19 mouse cellular contexts compared by ENCODE assay signal in genomic region chr13:35852851-35853575, GRCm38 (mm10).
"Had no signal": no experiment of that assay in that cellular context is flagged by ENCODE, and none has a peak within 500 bp of the region (broad histone marks: within the 10 kb centered on the region; RNA-seq: fewer than 3 reads in every experiment).

No protein-coding gene starts in this region.

- H3K27me3 ChIP-seq: liver, embryonic 13.5 days; megakaryocyte, embryonic 14.5 days; midbrain, embryonic 13.5 days; neural tube, embryonic 13.5 days; stomach, embryonic 15.5 days had no signal

- H3K27ac ChIP-seq: kidney, postnatal 0 days; layer of hippocampus, adult 2 months; liver, embryonic 13.5 days; macrophage; midbrain, embryonic 10.5 days; midbrain, embryonic 13.5 days; neural tube, embryonic 13.5 days; stomach, embryonic 15.5 days had no signal

- H3K4me3 ChIP-seq: layer of hippocampus, adult 2 months; liver, embryonic 13.5 days; midbrain, embryonic 10.5 days; midbrain, embryonic 13.5 days; myocyte; neural tube, embryonic 13.5 days; stomach, embryonic 15.5 days had no signal

- H3K9ac ChIP-seq: liver, embryonic 13.5 days; midbrain, embryonic 13.5 days; neural tube, embryonic 13.5 days; stomach, embryonic 15.5 days had no signal

- H3K9me3 ChIP-seq: liver, embryonic 13.5 days; megakaryocyte, embryonic 14.5 days; midbrain, embryonic 10.5 days; midbrain, embryonic 13.5 days; neural tube, embryonic 13.5 days; stomach, embryonic 15.5 days had no signal

- DNase-seq: kidney, postnatal 25 days; layer of hippocampus, adult 9-11 months; liver; liver, embryonic 13.5 days; lung, adult 2 months; retina, postnatal 1 day; right cerebral cortex, postnatal 25 days; spleen, adult 18-20 months; thymus, postnatal 36 days had no signal

- H3K36me3 ChIP-seq: stomach, embryonic 15.5 days had no signal

- ATAC-seq: midbrain, embryonic 13.5 days; midbrain, embryonic 16.5 days had no signal

- H3K4me1 ChIP-seq: midbrain, embryonic 13.5 days had no signal

- H3K4me2 ChIP-seq: liver, embryonic 13.5 days; midbrain, embryonic 13.5 days; neural tube, embryonic 13.5 days; stomach, embryonic 15.5 days had no signal
